Mouse (Mus musculus): Measurements from ENCODE around the gene Maml1. TPM values are rescaled to one million over a fixed set of nuclear protein-coding genes. Genes with fewer than 3 reads are reported as not detected.
A peak's percentile ranks its signal among the peaks of the same experiment; 100 is the strongest.

Maml1 gene
- polyA plus RNA-seq, 1 experiment from 2014 or later, result 4.6 TPM

- H3K36me3 ChIP-seq, result peaks cover 10% of the 10 kb centered on the region
- no peak overlapping the region for H3K9ac ChIP-seq (replicated peaks)
- H3K27me3 ChIP-seq, result no peaks in the 10 kb centered on the region
- no peak overlapping the region for H3K4me2 ChIP-seq (replicated peaks)
- no peak overlapping the region for H3K4me3 ChIP-seq (replicated peaks)
- no peak for ATAC-seq
- 0 out of 2 replicates have a peak, but pooled peaks cover 3% of the 10 kb centered on the region for H3K4me1 ChIP-seq (replicated peaks)
- H3K27ac ChIP-seq, result no peak overlapping the region
- H3K9me3 ChIP-seq, result no peaks in the 10 kb centered on the region
Observed at GRCm38 (mm10) chr11:50277025-50277424, 15.1 kb downstream of the Maml1 start.

- H3K4me2 ChIP-seq (replicated peaks), result no peak overlapping the region
- H3K4me3 ChIP-seq (replicated peaks), result no peak overlapping the region
- 91% methylated on average over 5 of the region's 5 CpGs for WGBS
Observed at GRCm38 (mm10) chr11:50275568-50276151, 16.5 kb downstream of the Maml1 start.

GRCm38 (mm10) chr11:50275077-50275476 lies 17.0 kb downstream of the Maml1 start:
- no peak overlapping the region for H3K4me2 ChIP-seq (replicated peaks)

More at GRCm38 (mm10) chr11:50275568-50276151, 16.5 kb downstream of the Maml1 start:
- Histone ChIP-seq H3K4me1 (replicated peaks) (0 out of 2 replicates have a peak, but pooled peaks cover 3% of the 10 kb centered on the region), H3K27me3 (no peaks in the 10 kb centered on the region), H3K9ac (replicated peaks) (no peak overlapping the region), H3K27ac (no peak overlapping the region), H3K9me3 (no peaks in the 10 kb centered on the region), H3K36me3 (peaks cover 4% of the 10 kb centered on the region)
- ATAC-seq, result peak; percentile 27; the same call in 1 of the 2 replicates

GRCm38 (mm10) chr11:50272819-50273218 lies 19.3 kb downstream of the Maml1 start:
- Histone ChIP-seq H3K4me2 (replicated peaks) (no peak overlapping the region), H3K27me3 (no peaks in the 10 kb centered on the region), H3K9ac (replicated peaks) (no peak overlapping the region), H3K4me1 (replicated peaks) (0 out of 2 replicates have a peak, but pooled peaks cover 3% of the 10 kb centered on the region), H3K4me3 (replicated peaks) (no peak overlapping the region), H3K36me3 (peaks cover 6% of the 10 kb centered on the region; the same call in 1 of the 2 replicates), H3K9me3 (no peaks in the 10 kb centered on the region), H3K27ac (no peak overlapping the region)
- WGBS, result 75% methylated on average over 2 of the region's 2 CpGs
- ATAC-seq, result no peak

More at GRCm38 (mm10) chr11:50275077-50275476, 17.0 kb downstream of the Maml1 start:
- WGBS, result 94% methylated on average over 2 of the region's 2 CpGs
- Histone ChIP-seq H3K4me1 (replicated peaks) (0 out of 2 replicates have a peak, but pooled peaks cover 3% of the 10 kb centered on the region), H3K4me3 (replicated peaks) (no peak overlapping the region), H3K36me3 (peaks cover 3% of the 10 kb centered on the region; the same call in 1 of the 2 replicates), H3K9me3 (no peaks in the 10 kb centered on the region), H3K27me3 (no peaks in the 10 kb centered on the region), H3K27ac (no peak overlapping the region), H3K9ac (replicated peaks) (no peak overlapping the region)
- ATAC-seq, result no peak

- Histone ChIP-seq H3K4me3 (replicated peaks) (no peak overlapping the region), H3K4me2 (replicated peaks) (no peak overlapping the region), H3K36me3 (peaks cover 29% of the 10 kb centered on the region), H3K9ac (replicated peaks) (no peak overlapping the region), H3K9me3 (no peaks in the 10 kb centered on the region), H3K27ac (no peak overlapping the region), H3K4me1 (replicated peaks) (0 out of 2 replicates have a peak, but pooled peaks cover 3% of the 10 kb centered on the region), H3K27me3 (no peaks in the 10 kb centered on the region)
- no peak for ATAC-seq
- 96% methylated on average over 1 of the region's 1 CpGs for WGBS
Observed at GRCm38 (mm10) chr11:50269885-50270284, 22.2 kb downstream of the Maml1 start.

GRCm38 (mm10) chr11:50269163-50269562 lies 22.9 kb downstream of the Maml1 start:
- Histone ChIP-seq H3K9me3 (no peaks in the 10 kb centered on the region), H3K27me3 (no peaks in the 10 kb centered on the region), H3K9ac (replicated peaks) (no peak overlapping the region), H3K4me3 (replicated peaks) (no peak overlapping the region), H3K4me2 (replicated peaks) (no peak overlapping the region), H3K36me3 (peaks cover 36% of the 10 kb centered on the region), H3K4me1 (replicated peaks) (0 out of 2 replicates have a peak, but pooled peaks cover 3% of the 10 kb centered on the region), H3K27ac (no peak overlapping the region)
- WGBS, result 84% methylated on average over 2 of the region's 2 CpGs
- ATAC-seq, result no peak

- H3K4me2 ChIP-seq (replicated peaks), result no peak overlapping the region
- H3K9ac ChIP-seq (replicated peaks), result no peak overlapping the region
- no peaks in the 10 kb centered on the region for H3K4me1 ChIP-seq (replicated peaks)
- H3K36me3 ChIP-seq, result peaks cover 55% of the 10 kb centered on the region
- no peak for ATAC-seq
- 87% methylated on average over 3 of the region's 3 CpGs for WGBS
- H3K27ac ChIP-seq, result no peak overlapping the region
- no peaks in the 10 kb centered on the region for H3K27me3 ChIP-seq
- H3K4me3 ChIP-seq (replicated peaks), result no peak overlapping the region
- H3K9me3 ChIP-seq, result no peaks in the 10 kb centered on the region
Observed at GRCm38 (mm10) chr11:50266997-50267396, 25.1 kb downstream of the Maml1 start.

GRCm38 (mm10) chr11:50265931-50266330 lies 26.2 kb downstream of the Maml1 start:
- no peaks in the 10 kb centered on the region for H3K9me3 ChIP-seq
- H3K4me3 ChIP-seq (replicated peaks), result no peak overlapping the region
- H3K27ac ChIP-seq, result no peak overlapping the region
- H3K27me3 ChIP-seq, result no peaks in the 10 kb centered on the region
- WGBS, result 88% methylated on average over 8 of the region's 8 CpGs
- no peaks in the 10 kb centered on the region for H3K4me1 ChIP-seq (replicated peaks)
- H3K9ac ChIP-seq (replicated peaks), result no peak overlapping the region
- no peak for ATAC-seq
- H3K36me3 ChIP-seq, result peaks cover 66% of the 10 kb centered on the region
- no peak overlapping the region for H3K4me2 ChIP-seq (replicated peaks)

- no peak for ATAC-seq
- no peaks in the 10 kb centered on the region for H3K9me3 ChIP-seq
- H3K4me1 ChIP-seq (replicated peaks), result no peaks in the 10 kb centered on the region
- H3K27ac ChIP-seq, result no peak overlapping the region
- H3K27me3 ChIP-seq, result no peaks in the 10 kb centered on the region
- 89% methylated on average over 3 of the region's 3 CpGs for WGBS
- H3K9ac ChIP-seq (replicated peaks), result no peak overlapping the region
- H3K4me3 ChIP-seq (replicated peaks), result no peak overlapping the region
- H3K4me2 ChIP-seq (replicated peaks), result no peak overlapping the region
- peaks cover 90% of the 10 kb centered on the region for H3K36me3 ChIP-seq
Observed at GRCm38 (mm10) chr11:50263198-50263597, 28.9 kb downstream of the Maml1 start.

GRCm38 (mm10) chr11:50262020-50262419 lies 30.1 kb downstream of the Maml1 start:
- Histone ChIP-seq H3K9me3 (no peaks in the 10 kb centered on the region), H3K4me2 (replicated peaks) (no peak overlapping the region), H3K27me3 (no peaks in the 10 kb centered on the region), H3K4me3 (replicated peaks) (no peak overlapping the region), H3K36me3 (peaks cover 97% of the 10 kb centered on the region), H3K4me1 (replicated peaks) (no peaks in the 10 kb centered on the region), H3K9ac (replicated peaks) (no peak overlapping the region), H3K27ac (no peak overlapping the region)
- WGBS, result 93% methylated on average over 4 of the region's 4 CpGs
- ATAC-seq, result no peak

GRCm38 (mm10) chr11:50258310-50258709 lies 33.8 kb downstream of the Maml1 start:
- no peaks in the 10 kb centered on the region for H3K9me3 ChIP-seq
- H3K4me2 ChIP-seq (replicated peaks), result no peak overlapping the region
- no peak overlapping the region for H3K9ac ChIP-seq (replicated peaks)
- H3K4me3 ChIP-seq (replicated peaks), result no peak overlapping the region
- no peaks in the 10 kb centered on the region for H3K27me3 ChIP-seq
- no peaks in the 10 kb centered on the region for H3K4me1 ChIP-seq (replicated peaks)
- H3K27ac ChIP-seq, result no peak overlapping the region
- 86% methylated on average over 7 of the region's 7 CpGs for WGBS
- peaks cover 75% of the 10 kb centered on the region for H3K36me3 ChIP-seq
- ATAC-seq, result 0 out of 2 replicates have a peak, but pooled peaks have one; percentile 27

GRCm38 (mm10) chr11:50256615-50257014 lies 35.5 kb downstream of the Maml1 start:
- H3K4me3 ChIP-seq (replicated peaks), result no peak overlapping the region
- ATAC-seq, result no peak
- H3K4me2 ChIP-seq (replicated peaks), result no peak overlapping the region
- H3K9me3 ChIP-seq, result no peaks in the 10 kb centered on the region
- no peak overlapping the region for H3K9ac ChIP-seq (replicated peaks)
- H3K36me3 ChIP-seq, result peaks cover 58% of the 10 kb centered on the region
- 93% methylated on average over 7 of the region's 7 CpGs for WGBS
- H3K4me1 ChIP-seq (replicated peaks), result 0 out of 2 replicates have a peak, but pooled peaks cover 3% of the 10 kb centered on the region
- H3K27me3 ChIP-seq, result no peaks in the 10 kb centered on the region
- no peak overlapping the region for H3K27ac ChIP-seq
